Mouse (Mus musculus) right cerebral cortex, postnatal 10 days (tissue): Measurements from ENCODE around the gene Cst6.
A peak's percentile ranks its signal among the peaks of the same experiment; 100 is the strongest.
"Not testable (repeated sequence)": the region's sequence is repeated elsewhere in the genome, so short reads cannot be mapped to it uniquely, and the experiment has no call there.

Source experiments
- DNase-seq, 2 experiments: peaks; one replicate each; pipeline ENCODE4 v3.0.0; 2021; ENCODE audit warnings: low spot score in 2 of 2

The Cst6 gene

GRCm38 (mm10) chr19:5349502-5349873, at the start of gene Cst6:
Gene Cst6, minus strand, starts transcription at chr19:5349574.
- DNase-seq: not testable (repeated sequence)

GRCm38 (mm10) chr19:5395371-5395770, 46.0 kb upstream of the Cst6 start:
- DNase-seq: no peak

GRCm38 (mm10) chr19:5394168-5394567, 44.8 kb upstream of the Cst6 start:
- DNase-seq: no peak

- DNase-seq: no peak
These were observed 43.5 kb upstream of the Cst6 start for GRCm38 (mm10) chr19:5392892-5393291.

- no peak for DNase-seq
These were observed 41.0 kb upstream of the Cst6 start for GRCm38 (mm10) chr19:5390416-5390815.

- DNase-seq: no peak
These were observed 40.3 kb upstream of the Cst6 start for GRCm38 (mm10) chr19:5389647-5390046.

GRCm38 (mm10) chr19:5388588-5389242, 39.3 kb upstream of the Cst6 start, which contains the start of gene Sart1:
Gene Sart1, minus strand, starts transcription at chr19:5388703.
- DNase-seq: peak; percentile 97 to 98

- DNase-seq: peak in 1 of 2 experiments; percentile 64
These were observed 38.7 kb upstream of the Cst6 start for GRCm38 (mm10) chr19:5388011-5388441.

GRCm38 (mm10) chr19:5384715-5385114, 35.3 kb upstream of the Cst6 start:
- no peak for DNase-seq

GRCm38 (mm10) chr19:5383326-5383725, 34.0 kb upstream of the Cst6 start:
- DNase-seq: no peak

GRCm38 (mm10) chr19:5377446-5377845, 28.1 kb upstream of the Cst6 start:
- no peak for DNase-seq

- no peak for DNase-seq
These were observed 25.4 kb upstream of the Cst6 start for GRCm38 (mm10) chr19:5374748-5375147.

- DNase-seq: no peak
These were observed 24.8 kb upstream of the Cst6 start for GRCm38 (mm10) chr19:5374177-5374576.

GRCm38 (mm10) chr19:5372724-5373123, 23.4 kb upstream of the Cst6 start:
- no peak for DNase-seq

GRCm38 (mm10) chr19:5370932-5371331, 21.6 kb upstream of the Cst6 start:
- DNase-seq: no peak

- no peak for DNase-seq
These were observed 18.1 kb upstream of the Cst6 start for GRCm38 (mm10) chr19:5367455-5367854.

- DNase-seq: no peak
These were observed 17.6 kb upstream of the Cst6 start, which contains the start of gene Banf1 for GRCm38 (mm10) chr19:5367053-5367359. Gene Banf1, minus strand, starts transcription at chr19:5367168.

GRCm38 (mm10) chr19:5366175-5367052, 17.0 kb upstream of the Cst6 start, which contains the start of gene Eif1ad:
Gene Eif1ad, plus strand, starts transcription at chr19:5366741.
- peak; percentile 97 for DNase-seq

- DNase-seq: no peak
These were observed 16.4 kb upstream of the Cst6 start for GRCm38 (mm10) chr19:5365751-5366150.

GRCm38 (mm10) chr19:5364124-5364523, 14.8 kb upstream of the Cst6 start:
- no peak for DNase-seq

- DNase-seq: no peak
These were observed 12.8 kb upstream of the Cst6 start for GRCm38 (mm10) chr19:5362186-5362585.

GRCm38 (mm10) chr19:5356080-5356479, 6.7 kb upstream of the Cst6 start:
- DNase-seq: no peak

- DNase-seq: no peak
These were observed 4.2 kb upstream of the Cst6 start for GRCm38 (mm10) chr19:5353609-5354008.
